Mouse (Mus musculus): ENCODE measurements around the gene Runx1.

GRCm38 (mm10) chr16:92646153-92646552, 179.8 kb downstream of the Runx1 start:
- TF ChIP-seq POLR2A (IDR thresholded peaks at IDR 0.05; ENCODE audit: borderline replicate concordance, control insufficient read depth, low read depth, low read length) (no peak), CTCF (IDR thresholded peaks at IDR 0.05; ENCODE audit: control insufficient read depth, insufficient read depth, low read length) (no peak)
